Mouse (Mus musculus): ENCODE results near the gene Iqsec1. TPM values are rescaled to one million over a fixed set of nuclear protein-coding genes. Genes with fewer than 3 reads are reported as not detected.

The Iqsec1 gene
- polyA plus RNA-seq, 1 experiment from 2014 or later, result 4.2 TPM

- WGBS (ENCODE audit: insufficient replicate concordance), result 71% methylated on average over 4 of the region's 4 CpGs
- no peaks in the 10 kb centered on the region for H3K9me3 ChIP-seq (ENCODE audit: low read length)
- no peak overlapping the region for H3K9ac ChIP-seq (replicated peaks)
- peaks cover 19% of the 10 kb centered on the region for H3K36me3 ChIP-seq (replicated peaks; ENCODE audit: insufficient read depth, low read length)
- no peak overlapping the region for H3K4me2 ChIP-seq (ENCODE audit: low read depth, low read length)
- DNase-seq, result no peak
- H3K27me3 ChIP-seq (ENCODE audit: insufficient read depth, low read length), result no peaks in the 10 kb centered on the region
- no peak for ATAC-seq
- TF ChIP-seq CTCF (IDR thresholded peaks at IDR 0.05; ENCODE audit: low read depth) (no peak), EP300 (IDR thresholded peaks at IDR 0.05; ENCODE audit: low read depth) (no peak)
- no peak overlapping the region for H3K4me3 ChIP-seq (ENCODE audit: low read depth, low read length)
- H3K27ac ChIP-seq (ENCODE audit: low read depth), result no peak overlapping the region
- H3K4me1 ChIP-seq (ENCODE audit: insufficient read depth), result no peaks in the 10 kb centered on the region; the same call in 1 of the 2 replicates
These were observed 23.1 kb upstream of the Iqsec1 start for GRCm38 (mm10) chr6:91011568-91011967.

- Histone ChIP-seq H3K9me3 (ENCODE audit: low read length) (no peaks in the 10 kb centered on the region), H3K27me3 (ENCODE audit: insufficient read depth, low read length) (no peaks in the 10 kb centered on the region), H3K4me2 (ENCODE audit: low read depth, low read length) (no peak overlapping the region; the same call in 1 of the 2 replicates), H3K4me1 (ENCODE audit: insufficient read depth) (peaks cover 5% of the 10 kb centered on the region), H3K4me3 (ENCODE audit: low read depth, low read length) (no peak overlapping the region), H3K9ac (replicated peaks) (no peak overlapping the region), H3K27ac (ENCODE audit: low read depth) (no peak overlapping the region; the same call in 1 of the 2 replicates), H3K36me3 (replicated peaks; ENCODE audit: insufficient read depth, low read length) (0 out of 2 replicates have a peak, but pooled peaks cover 3% of the 10 kb centered on the region)
- no peak for DNase-seq
- WGBS (ENCODE audit: insufficient replicate concordance), result 74% methylated on average over 3 of the region's 3 CpGs
- TF ChIP-seq EP300 (IDR thresholded peaks at IDR 0.05; ENCODE audit: low read depth), result no peak
- TF ChIP-seq CTCF (IDR thresholded peaks at IDR 0.05; ENCODE audit: low read depth), result no peak
- peak; percentile 58; the same call in 1 of the 2 replicates for ATAC-seq
These were observed 19.9 kb upstream of the Iqsec1 start for GRCm38 (mm10) chr6:91008284-91008830.

- H3K9ac ChIP-seq (replicated peaks), result no peak overlapping the region
These were observed 18.7 kb upstream of the Iqsec1 start for GRCm38 (mm10) chr6:91007207-91007606.

DNA sequence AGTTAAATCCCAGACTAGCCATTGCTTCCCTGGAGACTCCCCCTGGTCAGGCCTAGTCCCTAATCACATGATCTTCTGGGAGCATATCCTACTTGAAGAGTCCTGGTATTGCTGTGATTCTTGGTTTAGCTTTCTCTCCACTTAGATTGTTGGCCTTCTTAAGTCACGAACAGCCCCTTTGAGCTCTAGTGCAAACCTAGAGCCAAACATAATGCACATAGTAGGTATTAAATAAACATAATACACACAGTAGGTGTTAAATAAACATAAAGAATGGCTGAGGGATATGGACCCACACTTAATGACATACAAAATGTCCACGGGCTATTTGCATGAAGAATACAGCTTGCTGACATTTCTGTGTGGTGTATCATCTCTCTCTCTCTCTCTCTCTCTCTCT is 15.7 kb upstream of the Iqsec1 start:
- H3K36me3 ChIP-seq (replicated peaks; ENCODE audit: insufficient read depth, low read length), result no peaks in the 10 kb centered on the region
- H3K9ac ChIP-seq (replicated peaks), result no peak overlapping the region
- H3K27me3 ChIP-seq (ENCODE audit: insufficient read depth, low read length), result no peaks in the 10 kb centered on the region
- H3K4me1 ChIP-seq (ENCODE audit: insufficient read depth), result peaks cover 6% of the 10 kb centered on the region
- no peak overlapping the region for H3K27ac ChIP-seq (ENCODE audit: low read depth)
- no peak for TF ChIP-seq CTCF (IDR thresholded peaks at IDR 0.05; ENCODE audit: low read depth)
- TF ChIP-seq EP300 (IDR thresholded peaks at IDR 0.05; ENCODE audit: low read depth), result no peak
- H3K4me3 ChIP-seq (ENCODE audit: low read depth, low read length), result no peak overlapping the region
- no peak overlapping the region for H3K4me2 ChIP-seq (ENCODE audit: low read depth, low read length)
- ATAC-seq (no peak), DNase-seq (no peak)
- WGBS (ENCODE audit: insufficient replicate concordance), result 80% methylated on average over 2 of the region's 2 CpGs
- H3K9me3 ChIP-seq (ENCODE audit: low read length), result no peaks in the 10 kb centered on the region

More at GRCm38 (mm10) chr6:91007207-91007606, 18.7 kb upstream of the Iqsec1 start:
- WGBS (ENCODE audit: insufficient replicate concordance), result 40% methylated on average over 2 of the region's 2 CpGs
- Histone ChIP-seq H3K27me3 (ENCODE audit: insufficient read depth, low read length) (no peaks in the 10 kb centered on the region), H3K36me3 (replicated peaks; ENCODE audit: insufficient read depth, low read length) (no peaks in the 10 kb centered on the region), H3K4me3 (ENCODE audit: low read depth, low read length) (no peak overlapping the region), H3K4me2 (ENCODE audit: low read depth, low read length) (no peak overlapping the region), H3K9me3 (ENCODE audit: low read length) (no peaks in the 10 kb centered on the region), H3K4me1 (ENCODE audit: insufficient read depth) (peaks cover 6% of the 10 kb centered on the region), H3K27ac (ENCODE audit: low read depth) (no peak overlapping the region; the same call in 1 of the 2 replicates)
- TF ChIP-seq CTCF (IDR thresholded peaks at IDR 0.05; ENCODE audit: low read depth) (no peak), EP300 (IDR thresholded peaks at IDR 0.05; ENCODE audit: low read depth) (peak; percentile 63)
- ATAC-seq (peak; percentile 63), DNase-seq (no peak)

GRCm38 (mm10) chr6:91003310-91003995 is 15.0 kb upstream of the Iqsec1 start:
- Histone ChIP-seq H3K9ac (replicated peaks) (no peak overlapping the region), H3K27me3 (ENCODE audit: insufficient read depth, low read length) (no peaks in the 10 kb centered on the region), H3K4me3 (ENCODE audit: low read depth, low read length) (no peak overlapping the region), H3K4me1 (ENCODE audit: insufficient read depth) (peaks cover 6% of the 10 kb centered on the region), H3K9me3 (ENCODE audit: low read length) (no peaks in the 10 kb centered on the region), H3K36me3 (replicated peaks; ENCODE audit: insufficient read depth, low read length) (no peaks in the 10 kb centered on the region), H3K27ac (ENCODE audit: low read depth) (no peak overlapping the region), H3K4me2 (ENCODE audit: low read depth, low read length) (0 out of 2 replicates have a peak overlapping the region, but pooled peaks have one; percentile 6)
- DNase-seq, result no peak
- no peak for TF ChIP-seq CTCF (IDR thresholded peaks at IDR 0.05; ENCODE audit: low read depth)
- peak; percentile 49; the same call in 1 of the 2 replicates for ATAC-seq
- 21% methylated on average over 3 of the region's 3 CpGs for WGBS (ENCODE audit: insufficient replicate concordance)

DNA sequence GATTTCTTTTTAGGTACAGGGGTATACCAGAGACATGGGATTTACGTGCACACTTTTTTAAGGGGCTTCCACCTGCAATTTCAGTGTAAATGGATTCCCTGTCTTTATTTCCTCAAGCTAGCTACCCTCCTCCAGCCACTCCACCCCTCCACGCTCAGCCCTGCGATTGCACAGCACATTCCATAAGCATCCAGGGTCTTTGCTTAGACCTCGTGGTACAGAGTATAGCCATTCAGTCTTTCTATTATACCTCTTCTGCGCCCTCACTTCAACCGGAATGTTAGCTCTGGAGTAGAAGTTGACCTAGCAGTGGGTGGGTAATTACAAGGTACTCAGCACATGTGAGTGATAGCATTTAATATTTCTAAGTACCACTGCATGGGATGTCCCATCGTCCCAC is 13.1 kb upstream of the Iqsec1 start:
- H3K27ac ChIP-seq (ENCODE audit: low read depth), result no peak overlapping the region

More for the DNA sequence above, 13.1 kb upstream of the Iqsec1 start:
- Histone ChIP-seq H3K9ac (replicated peaks) (no peak overlapping the region), H3K4me1 (ENCODE audit: insufficient read depth) (peaks cover 6% of the 10 kb centered on the region), H3K27me3 (ENCODE audit: insufficient read depth, low read length) (no peaks in the 10 kb centered on the region), H3K36me3 (replicated peaks; ENCODE audit: insufficient read depth, low read length) (no peaks in the 10 kb centered on the region), H3K9me3 (ENCODE audit: low read length) (no peaks in the 10 kb centered on the region), H3K4me2 (ENCODE audit: low read depth, low read length) (no peak overlapping the region), H3K4me3 (ENCODE audit: low read depth, low read length) (no peak overlapping the region)
- 55% methylated on average over 7 of the region's 7 CpGs for WGBS (ENCODE audit: insufficient replicate concordance)
- no peak for TF ChIP-seq CTCF (IDR thresholded peaks at IDR 0.05; ENCODE audit: low read depth)
- TF ChIP-seq EP300 (IDR thresholded peaks at IDR 0.05; ENCODE audit: low read depth), result no peak
- no peak for ATAC-seq
- no peak for DNase-seq
